Mouse (Mus musculus) NIH3T3 (cell line): ENCODE data around the gene Vmn1r230.

ENCODE experiments used
- DNase-seq: peaks from one replicate; pipeline ENCODE4 v3.0.0-alpha.2; 2012; ENCODE audit warnings: low read depth

Gene Vmn1r230

DNA sequence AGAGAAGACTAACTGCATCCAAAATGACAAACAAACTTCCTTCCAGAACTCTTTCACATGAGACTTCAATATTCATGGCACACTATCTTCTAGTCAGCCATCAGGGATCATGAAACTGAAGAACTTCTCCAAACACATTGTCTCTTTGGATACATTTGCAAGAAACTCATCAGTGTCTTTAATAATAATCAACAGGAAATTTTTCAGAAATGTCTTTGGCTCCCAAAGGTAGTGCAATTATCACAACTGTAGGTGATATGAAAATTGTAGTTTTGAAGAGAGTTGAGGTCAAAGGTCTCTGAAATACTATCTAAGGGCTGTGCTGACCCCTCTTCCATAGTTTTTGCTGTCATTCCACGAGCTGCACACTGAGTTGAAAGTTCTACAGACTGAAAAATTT lies at the start of gene Vmn1r230:
TSS of gene Vmn1r230 (plus strand) at position 301 of the 400 bp plus-strand sequence.
- no peak for DNase-seq

DNA sequence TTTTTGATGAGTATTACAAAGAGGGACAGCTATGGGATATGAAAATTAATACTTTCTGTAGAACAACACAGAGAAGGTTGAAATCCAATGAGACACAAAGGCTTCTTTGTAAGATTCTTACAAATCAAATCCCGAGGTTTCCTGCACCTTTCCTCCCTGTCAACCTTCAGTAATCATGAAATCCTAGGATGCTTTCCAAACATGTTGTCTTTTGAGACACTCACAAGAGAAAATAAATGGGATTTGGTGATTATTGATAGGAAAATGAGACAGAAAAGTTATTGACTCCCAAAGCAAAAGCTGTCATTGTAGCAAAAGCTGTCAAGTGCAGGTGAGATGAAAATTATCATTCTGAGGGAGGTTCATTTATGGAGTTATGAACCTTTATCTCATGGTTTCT lies 29.0 kb upstream of the Vmn1r230 start, which contains the start of gene Vmn1r229:
TSS of gene Vmn1r229 (plus strand) at position 301 of the 400 bp plus-strand sequence.
- no peak for DNase-seq
